Mouse (Mus musculus) cerebellum, adult 2 months (tissue): ENCODE measurements around the gene Nkain4.

ENCODE experiments used
- CTCF ChIP-seq: fragments of 200-500 bp; IDR thresholded peaks from 2 replicates; pipeline ENCODE4 v1.5.1; 2011; ENCODE audit warnings: low read depth, mild to moderate bottlenecking, control low read depth, low read length, moderate library complexity, borderline replicate concordance; ENCODE audit not compliant: insufficient read depth
- POLR2A ChIP-seq: fragments of 200-500 bp; IDR thresholded peaks from 2 replicates; pipeline ENCODE4 v1.6.1; 2011; ENCODE audit warnings: low read length, control low read depth, borderline replicate concordance; ENCODE audit not compliant: insufficient read depth

DNA sequence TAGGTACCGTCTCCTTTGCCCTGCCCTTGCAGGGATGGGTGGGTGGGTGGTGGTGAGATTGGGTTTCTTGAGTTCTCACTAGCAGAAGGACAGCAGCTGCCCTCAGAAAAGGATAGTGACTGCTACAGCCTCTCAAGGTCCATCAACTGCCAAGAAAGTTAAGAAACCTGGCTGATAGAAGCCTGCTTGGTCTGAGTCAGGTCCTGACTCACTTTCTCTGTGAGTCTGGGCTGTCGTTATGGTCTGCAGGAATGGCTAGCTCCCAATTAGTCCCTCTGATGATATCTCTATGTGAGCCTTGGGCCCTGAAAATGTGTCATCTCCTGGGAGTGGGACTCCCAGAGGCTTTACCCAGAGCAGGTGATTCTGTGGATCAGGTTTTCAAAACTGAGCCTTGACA lies 39.9 kb upstream of the Nkain4 start:
- TF ChIP-seq CTCF = no peak
- no peak for TF ChIP-seq POLR2A
